Mouse (Mus musculus): ENCODE results near the gene Gm42742. TPM values are rescaled to one million over a fixed set of nuclear protein-coding genes. Genes with fewer than 3 reads are reported as not detected.

The Gm42742 gene
- polyA plus RNA-seq, 1 experiment from 2014 or later: 31.1 TPM

DNA sequence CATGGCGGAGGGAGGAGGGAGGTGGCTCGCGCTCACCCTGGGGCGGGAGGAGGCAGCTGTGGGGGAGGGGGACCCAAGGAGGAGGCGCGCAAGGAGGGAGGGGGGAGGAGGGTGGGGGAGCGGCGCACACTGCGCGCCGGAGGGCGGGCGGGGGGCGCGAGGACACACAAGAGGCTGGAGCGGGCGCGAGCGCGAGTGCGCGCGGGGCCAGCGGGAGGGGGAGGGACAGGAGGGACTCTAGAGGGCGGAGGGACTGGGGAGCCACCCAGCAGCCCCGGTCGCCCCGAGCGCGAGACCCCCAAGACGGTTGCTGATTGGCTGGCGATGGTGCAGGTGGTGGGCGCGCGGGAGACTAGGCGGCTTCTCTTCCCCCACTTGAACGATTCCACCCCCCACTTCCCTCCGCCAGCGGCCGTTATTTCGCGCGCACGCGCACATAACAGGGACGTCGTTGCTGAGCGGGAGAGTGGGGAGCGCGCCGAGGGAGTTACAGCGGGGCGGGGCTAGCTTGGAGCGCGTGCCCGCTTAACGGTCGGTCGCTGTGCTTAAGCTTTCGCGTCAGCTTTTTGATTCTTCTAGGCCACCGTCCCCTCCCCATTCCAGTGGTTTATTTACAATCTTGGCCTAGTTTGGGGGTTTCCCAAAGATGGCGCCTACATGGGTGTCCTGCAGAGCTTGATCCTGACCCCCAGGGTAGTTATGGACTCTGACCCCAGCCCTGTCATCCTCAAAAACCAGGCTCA, 6.3 kb upstream of the Gm42742 start, which contains the start of gene Maz:
Gene Maz (minus strand): TSS at position 54 of the 743 bp plus-strand sequence.
- peaks cover 7% of the 10 kb centered on the region; the same call in 1 of the 2 replicates for H3K36me3 ChIP-seq (ENCODE audit: control insufficient read depth, insufficient read depth, low read length)
- peaks cover 31% of the 10 kb centered on the region for H3K4me1 ChIP-seq (ENCODE audit: control insufficient read depth, insufficient read depth, low read length)
- H3K4me3 ChIP-seq (replicated peaks; ENCODE audit: low read length): peak within 1 kb of the TSS; percentile 93
- under 1% methylated on average over 49 of the region's 63 CpGs for WGBS
- H3K4me2 ChIP-seq (ENCODE audit: low read depth, low read length): peak within 1 kb of the TSS; percentile 90
- no peaks in the 10 kb centered on the region for H3K27me3 ChIP-seq (ENCODE audit: control insufficient read depth, insufficient read depth, low read length)
- no peaks in the 10 kb centered on the region for H3K9me3 ChIP-seq (replicated peaks; ENCODE audit: control insufficient read depth, low read length)
- ATAC-seq (ENCODE audit: insufficient read depth, low FRiP score): peak; percentile 91
- peak within 1 kb of the TSS; percentile 95 for H3K27ac ChIP-seq (ENCODE audit: low read length)
- peak within 1 kb of the TSS; percentile 99 for H3K9ac ChIP-seq (ENCODE audit: low read length)

DNA sequence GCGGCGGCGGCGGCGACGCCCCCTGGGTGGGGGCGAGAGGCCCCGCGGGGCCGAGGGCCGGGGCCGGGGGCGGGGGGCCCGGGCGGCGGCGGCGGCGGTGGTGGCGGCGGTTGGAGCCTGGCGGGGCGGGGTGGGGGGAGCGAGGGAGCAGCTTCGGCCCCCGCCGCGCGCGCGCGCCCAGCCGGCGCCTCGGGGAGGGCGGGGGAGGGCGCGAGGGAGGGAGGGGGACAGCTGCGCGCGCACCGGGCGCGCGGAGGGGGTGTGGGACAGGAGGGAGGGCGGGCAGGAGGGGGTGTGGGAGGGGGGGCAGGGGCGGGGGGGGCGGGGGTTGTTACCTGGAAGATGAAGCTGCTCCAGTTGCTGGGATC, 5.7 kb upstream of the Gm42742 start:
- peak overlapping the region; percentile 93 for H3K4me3 ChIP-seq (replicated peaks; ENCODE audit: low read length)
- peaks cover 7% of the 10 kb centered on the region; the same call in 1 of the 2 replicates for H3K36me3 ChIP-seq (ENCODE audit: control insufficient read depth, insufficient read depth, low read length)
- peak overlapping the region; percentile 99 for H3K9ac ChIP-seq (ENCODE audit: low read length)
- WGBS: 0% methylated on average over 6 of the region's 48 CpGs
- H3K9me3 ChIP-seq (replicated peaks; ENCODE audit: control insufficient read depth, low read length): no peaks in the 10 kb centered on the region
- H3K27me3 ChIP-seq (ENCODE audit: control insufficient read depth, insufficient read depth, low read length): no peaks in the 10 kb centered on the region
- H3K27ac ChIP-seq (ENCODE audit: low read length): peak overlapping the region; percentile 95
- H3K4me2 ChIP-seq (ENCODE audit: low read depth, low read length): peak overlapping the region; percentile 90
- ATAC-seq (ENCODE audit: insufficient read depth, low FRiP score): no peak; the same call in 1 of the 2 replicates
- H3K4me1 ChIP-seq (ENCODE audit: control insufficient read depth, insufficient read depth, low read length): peaks cover 36% of the 10 kb centered on the region

DNA sequence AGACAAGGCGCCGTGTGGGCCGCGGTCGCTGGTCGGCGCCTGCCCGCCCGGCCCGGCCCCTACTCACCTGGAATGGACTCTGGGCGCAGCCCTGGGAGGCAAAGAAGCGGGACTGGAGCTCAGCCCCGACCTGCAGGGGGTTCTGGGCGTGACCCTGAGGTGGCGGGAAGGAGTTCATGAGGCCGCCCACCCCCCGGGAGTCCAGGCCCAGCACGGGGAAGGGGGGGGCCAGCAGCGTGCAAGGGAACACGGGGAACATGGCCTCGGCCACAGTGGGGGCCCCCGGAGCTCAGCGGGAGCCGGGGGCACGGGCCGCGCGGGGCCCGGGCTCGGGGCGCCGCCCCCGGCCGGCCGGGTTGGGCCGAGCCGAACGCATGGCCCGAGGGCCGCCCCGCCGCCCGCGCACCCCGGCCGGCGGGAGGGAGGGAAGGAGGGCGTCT, 5.3 kb upstream of the Gm42742 start:
- H3K9me3 ChIP-seq (replicated peaks; ENCODE audit: control insufficient read depth, low read length): no peaks in the 10 kb centered on the region
- peak overlapping the region; percentile 93 for H3K4me3 ChIP-seq (replicated peaks; ENCODE audit: low read length)
- ATAC-seq (ENCODE audit: insufficient read depth, low FRiP score): peak; percentile 25
- peak overlapping the region; percentile 90 for H3K4me2 ChIP-seq (ENCODE audit: low read depth, low read length)
- WGBS: 0% methylated on average over 32 of the region's 48 CpGs
- H3K27me3 ChIP-seq (ENCODE audit: control insufficient read depth, insufficient read depth, low read length): no peaks in the 10 kb centered on the region
- H3K9ac ChIP-seq (ENCODE audit: low read length): peak overlapping the region; percentile 99
- H3K27ac ChIP-seq (ENCODE audit: low read length): peak overlapping the region; percentile 95
- H3K36me3 ChIP-seq (ENCODE audit: control insufficient read depth, insufficient read depth, low read length): peaks cover 7% of the 10 kb centered on the region; the same call in 1 of the 2 replicates
- H3K4me1 ChIP-seq (ENCODE audit: control insufficient read depth, insufficient read depth, low read length): peaks cover 40% of the 10 kb centered on the region

DNA sequence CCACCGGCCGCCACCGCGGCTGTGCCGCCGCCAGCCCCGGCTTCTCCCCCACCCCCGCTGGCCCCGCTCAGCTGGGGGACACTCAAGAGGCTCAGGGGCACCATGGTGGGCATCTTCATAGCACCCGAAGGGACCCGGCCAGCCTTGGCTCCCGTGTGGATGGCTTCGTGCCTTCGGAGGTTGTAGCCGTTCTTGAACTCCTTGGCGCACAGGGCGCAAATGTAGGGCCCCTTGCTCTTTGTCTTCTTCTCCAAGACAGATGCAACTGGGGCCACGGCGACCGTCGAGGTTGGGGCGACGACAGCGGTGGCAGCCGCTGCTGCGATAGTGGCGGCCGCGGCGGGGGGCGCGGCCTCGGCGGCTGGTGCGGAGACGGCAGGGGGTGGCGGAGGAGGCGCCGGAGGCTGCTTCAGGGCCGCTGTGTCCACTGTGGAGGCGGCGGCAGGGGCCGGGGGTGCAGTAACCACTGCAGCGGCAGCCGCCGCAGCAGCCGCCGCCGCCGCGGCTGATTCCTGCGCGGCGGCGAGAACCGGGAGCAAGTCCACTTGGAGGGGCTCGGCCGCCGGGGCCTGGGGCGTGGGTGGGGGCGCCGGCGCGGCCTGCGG, 4.8 kb upstream of the Gm42742 start:
- peak overlapping the region; percentile 99 for H3K9ac ChIP-seq (ENCODE audit: low read length)
- H3K9me3 ChIP-seq (replicated peaks; ENCODE audit: control insufficient read depth, low read length): no peaks in the 10 kb centered on the region
- H3K27me3 ChIP-seq (ENCODE audit: control insufficient read depth, insufficient read depth, low read length): no peaks in the 10 kb centered on the region
- H3K4me2 ChIP-seq (ENCODE audit: low read depth, low read length): peak overlapping the region; percentile 90
- ATAC-seq (ENCODE audit: insufficient read depth, low FRiP score): no peak
- peak overlapping the region; percentile 95 for H3K27ac ChIP-seq (ENCODE audit: low read length)
- H3K36me3 ChIP-seq (ENCODE audit: control insufficient read depth, insufficient read depth, low read length): peaks cover 7% of the 10 kb centered on the region; the same call in 1 of the 2 replicates
- H3K4me3 ChIP-seq (replicated peaks; ENCODE audit: low read length): peak overlapping the region; percentile 93
- under 1% methylated on average over 57 of the region's 65 CpGs for WGBS
- peaks cover 42% of the 10 kb centered on the region for H3K4me1 ChIP-seq (ENCODE audit: control insufficient read depth, insufficient read depth, low read length)

DNA sequence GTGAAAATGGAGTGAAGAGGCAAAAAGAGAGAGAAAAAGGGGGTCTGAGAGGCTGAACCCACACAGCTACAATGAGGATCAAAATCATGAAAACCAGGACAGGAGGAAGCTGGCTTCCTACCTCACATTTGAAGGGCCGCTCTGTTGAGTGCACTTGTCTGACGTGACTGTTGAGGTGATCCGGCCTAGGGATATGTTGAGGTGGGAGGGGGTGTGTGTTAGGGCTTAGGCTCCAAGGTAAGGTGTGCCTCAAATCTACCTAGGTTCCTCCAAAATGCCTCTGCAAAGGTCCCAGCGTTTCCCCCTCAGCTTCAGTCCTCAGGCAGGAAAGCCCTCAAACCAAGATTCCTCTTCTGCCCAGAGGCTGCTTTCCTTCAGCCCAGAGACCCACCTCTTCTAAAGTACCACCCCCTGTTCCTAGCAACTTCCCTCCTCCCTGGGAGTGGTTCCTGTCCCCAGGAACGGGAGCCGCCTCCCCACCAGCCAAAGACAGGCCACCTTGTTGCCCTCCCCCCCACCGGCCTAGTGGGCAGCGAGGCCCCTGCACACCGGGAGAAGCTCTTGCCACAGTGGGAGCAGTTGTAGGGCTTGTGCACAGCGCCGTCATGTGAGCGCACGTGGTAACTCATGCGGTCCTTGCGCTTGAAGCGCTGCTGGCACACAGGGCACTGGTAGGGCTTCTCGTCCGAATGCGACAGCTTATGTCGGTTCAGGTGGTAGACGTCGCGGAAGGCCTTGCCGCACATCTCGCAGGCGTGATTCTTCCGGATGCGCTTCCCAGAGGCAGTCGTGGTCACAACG, 4.1 kb upstream of the Gm42742 start:
- Histone ChIP-seq H3K27ac (ENCODE audit: low read length) (peak overlapping the region; percentile 95), H3K4me1 (ENCODE audit: control insufficient read depth, insufficient read depth, low read length) (peaks cover 45% of the 10 kb centered on the region), H3K27me3 (ENCODE audit: control insufficient read depth, insufficient read depth, low read length) (no peaks in the 10 kb centered on the region), H3K4me2 (ENCODE audit: low read depth, low read length) (peak overlapping the region; percentile 90), H3K36me3 (ENCODE audit: control insufficient read depth, insufficient read depth, low read length) (peaks cover 7% of the 10 kb centered on the region; the same call in 1 of the 2 replicates), H3K9ac (ENCODE audit: low read length) (peak overlapping the region; percentile 99), H3K4me3 (replicated peaks; ENCODE audit: low read length) (peak overlapping the region; percentile 93), H3K9me3 (replicated peaks; ENCODE audit: control insufficient read depth, low read length) (no peaks in the 10 kb centered on the region)
- WGBS: 1% methylated on average over 30 of the region's 30 CpGs
- ATAC-seq (ENCODE audit: insufficient read depth, low FRiP score): peak; percentile 20

DNA sequence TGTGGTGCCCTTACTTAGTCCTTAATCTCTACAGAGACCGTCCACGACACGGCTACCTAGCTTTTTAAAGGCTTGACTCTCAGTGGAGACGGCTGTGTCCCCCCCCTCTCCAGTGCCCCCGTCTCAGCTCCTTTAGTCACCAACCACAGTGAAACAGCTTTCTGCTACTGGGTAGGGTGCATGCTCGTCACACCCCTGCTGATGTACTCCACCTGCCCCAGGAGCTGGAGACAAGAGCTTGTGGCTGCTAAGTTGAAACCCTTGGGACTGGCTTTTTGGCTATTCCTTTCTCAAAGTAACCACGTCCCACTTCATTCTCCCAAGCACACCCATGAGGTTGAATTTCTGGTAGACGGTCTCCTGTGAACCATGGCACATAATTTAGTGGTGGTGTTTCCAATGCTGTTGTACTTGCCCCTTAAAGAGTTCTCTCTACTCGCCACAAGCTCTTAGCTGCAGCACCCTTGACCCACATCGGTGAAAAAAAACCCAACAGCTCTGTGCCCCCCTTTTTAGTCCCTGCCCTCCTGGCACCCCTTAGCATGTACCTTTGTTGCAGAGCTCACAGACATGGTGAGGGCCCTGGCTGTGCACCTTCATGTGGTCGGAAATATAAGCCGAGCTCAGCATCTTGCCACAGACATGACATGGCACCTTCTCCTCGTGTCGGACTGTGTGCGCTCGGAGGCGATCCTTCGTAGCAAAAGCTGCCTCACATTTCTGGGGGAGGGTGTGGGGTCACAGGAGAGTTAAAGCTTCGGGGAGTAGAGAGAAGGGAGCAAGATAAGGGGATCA, 3.2 kb upstream of the Gm42742 start:
- Histone ChIP-seq H3K4me3 (replicated peaks; ENCODE audit: low read length) (peak overlapping the region; percentile 93), H3K27me3 (ENCODE audit: control insufficient read depth, insufficient read depth, low read length) (no peaks in the 10 kb centered on the region), H3K9me3 (replicated peaks; ENCODE audit: control insufficient read depth, low read length) (no peaks in the 10 kb centered on the region), H3K4me2 (ENCODE audit: low read depth, low read length) (peak overlapping the region; percentile 90), H3K4me1 (ENCODE audit: control insufficient read depth, insufficient read depth, low read length) (peaks cover 53% of the 10 kb centered on the region), H3K27ac (ENCODE audit: low read length) (no peak overlapping the region), H3K36me3 (ENCODE audit: control insufficient read depth, insufficient read depth, low read length) (peaks cover 7% of the 10 kb centered on the region; the same call in 1 of the 2 replicates), H3K9ac (ENCODE audit: low read length) (peak overlapping the region; percentile 99)
- 15% methylated on average over 19 of the region's 19 CpGs for whole genome bisulfite sequencing
- ATAC-seq (ENCODE audit: insufficient read depth, low FRiP score): no peak

DNA sequence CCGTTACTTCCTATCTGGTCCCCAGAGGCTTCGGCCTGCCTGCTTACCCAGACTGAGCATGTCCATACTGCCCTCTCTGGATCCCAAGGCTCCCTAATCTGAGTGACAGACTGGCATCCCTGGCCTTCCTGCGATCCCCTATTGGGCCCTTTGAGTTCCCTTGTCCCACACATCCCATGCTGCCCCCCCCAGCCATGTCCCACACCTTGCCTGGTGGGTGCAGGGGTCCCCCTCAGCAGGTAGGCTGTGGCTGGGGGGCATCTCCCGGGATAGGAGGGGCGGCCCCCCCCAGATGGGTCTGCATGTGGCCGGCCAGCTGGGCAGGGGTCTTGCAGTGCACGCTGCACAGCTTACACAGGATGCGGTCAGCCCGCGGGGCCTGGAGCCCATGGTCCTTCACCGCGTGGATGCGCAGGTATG, 2.4 kb upstream of the Gm42742 start:
- Histone ChIP-seq H3K4me1 (ENCODE audit: control insufficient read depth, insufficient read depth, low read length) (peaks cover 61% of the 10 kb centered on the region), H3K27ac (ENCODE audit: low read length) (0 out of 2 replicates have a peak overlapping the region, but pooled peaks have one; percentile 19), H3K9ac (ENCODE audit: low read length) (peak overlapping the region; percentile 99), H3K27me3 (ENCODE audit: control insufficient read depth, insufficient read depth, low read length) (no peaks in the 10 kb centered on the region), H3K36me3 (ENCODE audit: control insufficient read depth, insufficient read depth, low read length) (peaks cover 7% of the 10 kb centered on the region; the same call in 1 of the 2 replicates), H3K4me3 (replicated peaks; ENCODE audit: low read length) (peak overlapping the region; percentile 8; the same call in 1 of the 2 replicates), H3K9me3 (replicated peaks; ENCODE audit: control insufficient read depth, low read length) (no peaks in the 10 kb centered on the region), H3K4me2 (ENCODE audit: low read depth, low read length) (peak overlapping the region; percentile 90)
- no peak for ATAC-seq (ENCODE audit: insufficient read depth, low FRiP score)
- WGBS: 72% methylated on average over 13 of the region's 13 CpGs
